Mouse (Mus musculus) MN1 (cell line): ENCODE data around the gene Map4k2.
A peak's percentile ranks its signal among the peaks of the same experiment; 100 is the strongest.
"Not testable (repeated sequence)": the region's sequence is repeated elsewhere in the genome, so short reads cannot be mapped to it uniquely, and the experiment has no call there.

ENCODE experiments used
- DNase-seq: peaks from one replicate; pipeline ENCODE4 v3.0.0-alpha.2; 2016; ENCODE audit warnings: low spot score

Gene Map4k2

DNA sequence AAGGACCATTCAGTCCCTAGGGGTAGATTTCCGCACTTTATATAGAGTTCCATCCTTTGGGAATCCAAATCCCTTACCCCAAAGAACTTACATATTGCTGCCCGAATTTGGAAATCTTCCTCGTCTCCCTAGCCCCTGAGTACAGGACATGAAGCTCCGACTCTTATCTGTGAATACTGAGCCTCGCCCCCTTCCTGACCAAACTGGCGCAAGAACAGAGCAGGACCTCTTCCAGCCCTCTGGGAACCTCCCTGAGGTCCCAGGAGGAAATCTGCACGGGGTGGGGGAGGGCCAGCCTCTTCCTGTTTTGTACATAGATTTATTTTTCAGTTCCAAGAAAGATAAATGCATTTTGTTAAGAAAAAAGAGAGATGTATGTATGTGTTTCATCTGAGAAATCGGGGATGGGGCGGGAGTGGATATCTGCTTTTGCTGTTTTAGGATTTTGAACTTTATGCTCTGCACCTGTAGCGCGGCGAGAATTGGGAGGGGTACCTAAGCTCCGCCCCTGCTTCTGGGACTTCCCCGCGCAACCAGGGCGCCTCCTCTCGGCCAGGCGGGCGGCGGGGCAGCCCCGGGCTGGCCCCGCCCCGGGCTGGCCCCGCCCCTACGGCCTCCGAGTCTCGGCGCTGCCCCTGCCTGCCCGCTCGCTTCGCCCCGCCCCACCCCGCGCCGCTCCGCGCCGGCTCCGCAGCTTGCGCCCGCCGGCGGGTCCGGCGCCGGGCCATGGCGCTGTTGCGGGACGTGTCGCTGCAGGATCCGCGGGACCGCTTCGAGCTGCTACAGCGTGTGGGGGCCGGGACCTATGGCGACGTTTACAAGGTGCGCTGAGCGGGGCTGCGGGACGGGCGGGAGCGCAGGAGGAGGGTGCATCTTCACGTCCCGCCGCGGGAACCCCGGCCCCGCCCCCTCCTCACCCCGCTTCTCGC, at the start of gene Map4k2:
Gene Map4k2 (plus strand): TSS at position 612 of the 929 bp plus-strand sequence.
- peak; percentile 74 for DNase-seq

DNA sequence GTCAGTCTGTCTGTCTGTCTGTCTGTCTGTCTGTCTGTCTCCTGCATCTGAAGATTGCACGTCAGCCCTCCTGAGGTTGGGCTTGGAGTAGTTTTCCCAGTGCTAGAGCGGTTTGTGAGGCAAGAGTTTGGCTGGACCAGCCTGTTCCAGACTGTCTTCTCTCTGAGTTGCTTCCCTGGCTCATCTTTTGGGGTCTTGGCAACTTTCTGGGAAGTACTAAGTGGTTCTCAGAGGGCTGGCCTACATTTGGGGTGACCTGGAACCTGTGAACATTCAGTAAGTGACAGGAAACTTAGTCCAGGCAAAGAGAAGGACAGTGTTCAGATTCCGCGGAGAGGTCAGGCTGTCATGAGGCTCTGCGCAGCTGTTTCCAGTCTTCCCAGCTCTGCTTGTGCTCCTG, 48.7 kb upstream of the Map4k2 start:
- DNase-seq, result no peak

DNA sequence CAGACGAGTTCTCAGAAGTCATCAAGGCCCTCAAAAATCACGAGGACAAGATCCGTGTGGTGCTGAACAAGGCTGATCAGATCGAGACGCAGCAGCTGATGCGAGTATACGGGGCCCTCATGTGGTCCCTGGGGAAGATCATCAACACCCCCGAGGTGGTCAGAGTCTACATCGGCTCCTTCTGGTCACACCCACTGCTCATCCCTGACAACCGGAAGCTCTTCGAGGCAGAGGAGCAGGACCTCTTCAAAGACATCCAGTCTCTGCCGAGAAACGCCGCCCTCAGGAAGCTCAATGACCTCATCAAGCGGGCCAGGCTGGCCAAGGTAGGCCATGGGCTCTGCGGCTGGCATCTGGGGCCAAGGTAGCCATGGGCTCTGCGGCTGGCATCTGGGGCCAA, 46.6 kb upstream of the Map4k2 start:
- no peak for DNase-seq

DNA sequence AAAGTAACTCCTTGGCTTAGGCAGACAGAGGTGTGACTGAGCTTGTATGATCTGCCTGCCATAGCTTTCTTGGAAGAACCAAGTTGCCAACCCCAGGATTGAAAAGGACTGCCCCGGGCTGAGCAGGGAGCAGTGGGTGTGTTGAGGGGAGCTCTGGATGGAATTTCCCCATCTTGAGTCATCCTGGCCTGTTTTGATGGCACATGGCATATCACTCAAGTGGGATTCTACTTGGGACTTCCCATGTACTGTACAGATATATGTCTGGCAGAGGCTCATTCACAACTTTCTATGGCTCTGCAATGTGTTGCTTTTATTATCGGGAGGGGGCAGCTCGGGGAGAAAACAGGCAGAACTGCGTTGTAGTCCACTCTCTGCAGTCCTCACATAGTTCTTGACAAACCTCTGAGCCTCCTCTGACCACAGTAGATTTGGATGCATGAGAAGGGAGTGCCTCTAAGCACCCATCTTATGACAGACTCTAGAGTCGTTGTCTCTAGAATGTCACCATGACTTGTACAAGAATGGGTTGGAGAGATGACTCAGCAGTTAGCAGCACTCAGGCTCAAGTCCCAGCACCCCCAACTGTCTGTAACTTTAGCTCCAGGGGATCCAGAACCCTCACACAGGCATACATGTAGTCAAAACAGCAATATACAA, 44.3 kb upstream of the Map4k2 start:
- DNase-seq, result no peak

DNA sequence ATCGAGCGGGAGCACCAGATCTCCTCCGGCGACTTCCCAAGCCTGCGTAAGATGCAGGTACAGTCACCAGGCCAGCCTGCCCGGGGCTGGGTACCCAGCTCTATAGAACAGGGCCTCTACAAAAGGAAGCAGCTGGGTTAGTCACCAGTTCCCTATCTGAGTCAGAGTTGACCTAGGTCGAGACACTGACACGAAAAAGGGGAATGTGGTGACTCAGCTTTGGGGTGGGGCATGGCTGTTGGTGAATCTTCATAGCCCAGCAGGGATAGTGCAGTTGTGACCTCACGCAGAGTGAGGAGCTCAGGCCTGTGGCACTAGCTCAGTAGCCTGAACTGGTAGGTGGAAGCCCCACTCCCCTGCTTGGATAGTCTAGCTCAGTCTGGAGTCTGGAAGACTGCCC, 43.3 kb upstream of the Map4k2 start:
- DNase-seq, result peak; percentile 71

GRCm38 (mm10) chr19:6299003-6299402, 41.9 kb upstream of the Map4k2 start:
- no peak for DNase-seq

DNA sequence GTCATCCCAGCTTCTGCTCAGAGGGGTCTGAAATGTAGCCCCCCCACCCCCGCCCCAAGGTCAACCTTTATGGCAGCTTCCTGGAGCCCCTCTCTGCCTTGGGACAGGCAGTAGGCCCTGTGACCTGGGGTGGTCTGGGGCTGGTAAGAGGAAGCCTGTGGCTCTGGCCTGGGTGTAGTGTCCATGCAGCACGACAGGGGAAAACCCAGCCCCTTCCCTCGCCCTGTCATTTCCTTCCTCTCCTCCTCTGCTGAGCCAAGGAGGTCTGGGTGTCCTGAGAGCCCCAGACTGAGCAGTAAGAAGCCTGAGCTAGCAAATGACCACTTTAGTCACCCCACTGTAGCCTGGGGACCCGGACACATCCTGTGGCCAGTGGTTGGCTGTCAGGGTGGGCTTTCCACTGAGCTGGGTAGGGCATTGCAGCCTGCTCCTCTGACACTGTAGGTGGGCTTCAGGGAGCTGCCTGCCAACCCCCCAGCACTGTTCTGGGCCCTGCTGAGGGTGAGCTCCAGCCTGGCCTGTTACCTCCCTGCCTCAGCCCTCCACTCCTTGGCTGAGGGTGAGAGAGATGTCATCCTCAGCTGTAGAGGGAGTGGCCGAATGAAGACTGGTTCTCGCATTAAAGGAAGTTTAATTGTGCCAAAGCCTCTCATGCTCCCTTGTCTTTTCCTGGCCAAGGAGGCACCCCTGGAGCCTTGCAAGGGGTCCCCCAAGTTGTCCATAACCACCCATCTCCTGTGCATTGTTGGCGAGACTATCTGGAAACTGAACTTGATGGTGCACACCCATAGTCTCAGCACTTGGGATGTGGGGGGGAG, 41.3 kb upstream of the Map4k2 start:
- DNase-seq, result no peak

DNA sequence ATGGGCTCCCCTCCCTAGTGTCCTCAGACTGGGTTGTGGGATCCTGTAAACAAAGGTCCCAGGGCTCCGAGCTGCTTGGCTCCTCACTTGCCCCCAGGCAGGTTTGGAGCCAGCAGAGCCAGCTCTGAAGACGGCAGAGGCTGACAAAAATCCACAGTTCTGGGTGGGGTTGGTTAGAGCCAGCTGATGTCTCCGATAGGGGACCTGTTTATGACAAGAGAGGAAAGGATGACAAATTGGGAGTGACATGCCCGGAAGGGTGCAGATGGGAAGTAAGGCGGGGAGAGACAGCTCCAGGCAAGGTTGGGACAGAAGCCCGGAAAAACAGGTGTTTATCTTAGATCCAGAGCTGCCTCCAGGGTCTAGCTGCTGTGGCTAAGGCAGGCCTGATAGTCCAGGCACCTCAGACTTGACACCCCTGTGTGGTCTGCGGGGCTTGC, 40.5 kb upstream of the Map4k2 start:
- no peak for DNase-seq

DNA sequence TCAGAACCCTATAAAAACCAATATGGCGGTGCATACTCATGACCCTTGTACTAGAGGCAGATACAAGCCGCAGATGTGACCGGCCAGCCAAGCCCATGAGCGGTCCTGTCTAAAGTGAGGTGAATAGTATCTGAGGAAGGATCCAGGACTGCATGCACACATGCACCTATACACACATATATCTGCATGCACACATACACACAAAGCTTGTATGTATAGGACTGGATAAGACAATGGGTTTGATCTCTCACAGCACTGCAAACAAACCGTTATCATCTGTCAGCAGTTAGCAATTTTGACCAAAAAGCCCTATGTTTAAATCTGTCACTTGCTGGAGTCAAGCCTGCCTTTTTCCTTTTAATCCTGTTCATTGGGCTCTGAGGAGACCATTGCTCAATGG, 38.8 kb upstream of the Map4k2 start:
- DNase-seq, result no peak

- no peak for DNase-seq
Measured at GRCm38 (mm10) chr19:6302522-6302921, 38.4 kb upstream of the Map4k2 start.

- peak; percentile 72 for DNase-seq
Measured at GRCm38 (mm10) chr19:6303831-6304230, 37.1 kb upstream of the Map4k2 start.

DNA sequence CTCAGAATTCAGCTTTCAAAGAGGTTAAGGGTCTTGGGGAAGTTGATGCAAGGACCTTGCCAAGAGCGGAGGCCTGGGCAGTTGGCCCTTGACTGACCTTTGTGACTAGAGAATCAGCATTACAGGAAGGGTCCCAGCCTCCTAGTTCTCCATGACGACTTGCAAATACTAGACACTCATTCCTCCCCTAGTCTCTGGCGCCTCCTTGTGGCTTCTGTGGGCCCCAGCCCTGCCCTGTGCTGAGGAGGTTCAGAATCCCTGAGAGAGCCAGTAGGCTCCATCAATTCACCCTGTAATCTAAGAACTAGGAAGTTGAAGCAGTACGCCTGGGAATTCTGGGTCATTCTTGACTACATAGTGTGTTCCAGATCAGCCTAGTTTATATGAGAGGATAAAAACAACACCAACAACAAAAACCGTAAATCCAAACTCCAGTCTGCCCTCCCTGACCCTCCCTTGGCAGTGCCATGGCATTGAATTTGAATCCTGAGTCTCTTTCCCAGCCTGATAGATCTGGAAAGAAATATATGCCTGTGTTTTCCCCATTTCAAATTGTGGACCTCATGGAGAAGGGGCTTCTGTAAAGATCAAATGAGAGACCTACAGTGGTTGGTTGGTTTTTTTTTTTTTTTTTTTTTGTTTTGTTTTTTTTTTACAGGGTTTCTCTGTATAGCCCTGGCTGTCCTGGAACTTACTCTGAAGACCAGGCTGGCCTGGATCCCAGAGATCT, 36.0 kb upstream of the Map4k2 start:
- DNase-seq, result peak; percentile 89

- DNase-seq, result no peak
Measured at GRCm38 (mm10) chr19:6305517-6306115, 35.3 kb upstream of the Map4k2 start.

DNA sequence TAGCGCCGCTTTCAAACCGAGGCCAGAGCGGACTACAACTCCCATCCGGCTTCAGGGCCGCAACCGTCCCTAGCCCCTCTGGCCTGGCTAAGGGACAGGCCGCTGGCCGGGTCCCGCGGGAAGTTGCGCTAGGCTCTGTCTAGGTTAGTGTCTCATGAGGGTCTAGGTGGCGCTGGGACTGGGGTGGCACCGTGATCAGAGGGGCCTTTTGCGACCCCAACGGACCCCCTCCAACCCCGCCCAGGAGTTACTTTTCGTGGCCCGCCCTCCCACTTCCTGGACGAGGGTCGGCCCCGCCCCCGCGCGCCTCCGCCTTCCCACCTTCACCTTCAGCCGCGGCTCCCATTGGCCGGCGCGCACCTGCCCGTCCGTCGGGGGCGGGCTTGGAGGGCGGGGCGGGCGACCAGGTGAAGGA, 34.8 kb upstream of the Map4k2 start, which contains the start of gene Cdc42bpg:
Gene Cdc42bpg (plus strand): TSS at position 320 of the 415 bp plus-strand sequence.
- peak; percentile 76 for DNase-seq

DNA sequence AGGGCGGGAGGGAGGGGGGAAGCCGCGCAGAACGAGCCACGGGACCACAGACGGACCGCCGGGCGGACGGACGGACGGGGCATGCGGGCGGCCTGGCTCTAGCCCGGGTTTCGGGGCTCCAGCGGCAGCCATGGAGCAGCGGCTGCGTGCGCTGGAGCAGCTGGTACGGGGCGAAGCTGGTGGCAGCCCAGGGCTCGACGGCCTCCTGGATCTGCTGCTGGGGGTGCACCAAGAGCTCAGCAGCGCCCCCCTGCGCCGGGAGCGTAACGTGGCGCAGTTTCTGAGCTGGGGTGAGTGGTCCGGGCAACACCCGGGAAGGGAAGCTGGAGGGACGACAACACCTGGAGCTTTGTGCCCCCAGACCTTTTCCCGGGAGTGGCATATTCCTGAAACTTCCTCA, 34.3 kb upstream of the Map4k2 start:
- peak; percentile 80 for DNase-seq

GRCm38 (mm10) chr19:6307733-6308531, 33.0 kb upstream of the Map4k2 start:
- no peak for DNase-seq

GRCm38 (mm10) chr19:6310181-6310580, 30.8 kb upstream of the Map4k2 start:
- DNase-seq, result no peak

DNA sequence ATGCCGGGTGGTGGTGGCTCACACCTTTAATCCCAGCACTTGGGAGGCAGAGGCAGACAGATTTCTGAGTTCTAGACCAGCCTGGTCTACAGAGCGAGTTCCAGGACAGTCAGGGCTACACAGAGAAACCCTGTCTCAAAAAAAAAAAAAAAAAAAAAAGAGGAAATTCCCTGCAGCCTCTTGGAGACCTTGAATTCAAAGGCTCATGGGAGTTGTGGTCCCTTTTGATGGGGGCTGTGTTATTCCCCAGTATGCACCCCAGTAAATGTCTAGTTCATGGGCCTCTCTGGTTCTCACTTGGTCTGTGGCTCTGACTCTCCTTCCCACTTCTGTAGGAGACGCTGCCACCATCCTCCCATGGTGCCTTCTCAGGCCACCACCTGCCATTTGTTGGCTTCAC, 29.2 kb upstream of the Map4k2 start:
- not testable (repeated sequence) for DNase-seq

DNA sequence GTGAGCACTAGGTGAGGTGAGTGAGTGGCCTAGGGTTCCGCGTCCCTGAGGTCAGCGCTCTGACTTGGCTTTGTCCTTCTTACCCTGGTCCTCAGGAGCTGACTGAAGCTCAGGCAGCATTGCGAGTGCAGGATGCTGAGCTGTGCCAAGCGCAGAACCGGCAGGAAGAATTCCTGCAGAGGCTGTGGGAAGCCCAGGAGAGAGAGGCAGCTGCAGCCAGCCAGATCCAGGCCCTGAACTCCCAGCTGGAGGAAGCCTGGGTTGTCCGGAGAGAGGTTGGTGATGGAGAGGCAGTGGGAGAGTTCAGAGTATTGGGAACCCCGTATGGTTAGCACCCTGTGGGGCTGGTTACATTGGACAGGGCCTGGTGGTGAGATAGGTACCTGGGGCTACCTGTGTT, 27.1 kb upstream of the Map4k2 start:
- DNase-seq, result no peak

DNA sequence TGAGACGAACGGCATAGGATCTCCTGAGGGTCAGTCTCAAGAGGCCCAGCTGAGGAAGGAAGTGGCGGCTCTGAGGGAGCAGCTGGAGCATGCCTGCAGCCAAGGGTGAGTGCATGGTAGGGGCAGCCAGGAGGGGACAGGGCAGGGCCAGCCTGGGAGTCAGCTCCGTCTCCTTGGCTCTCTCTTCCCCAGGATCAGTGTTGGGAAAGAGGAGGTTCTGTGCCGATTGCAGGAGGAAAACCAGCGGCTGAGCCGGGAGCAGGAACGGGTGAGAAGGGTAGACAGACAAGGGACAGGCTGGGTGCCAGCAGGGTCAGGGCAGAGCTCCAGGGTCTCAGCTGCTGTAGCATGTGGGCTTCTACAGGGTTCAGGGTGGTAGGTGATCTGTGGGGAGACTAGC, 26.4 kb upstream of the Map4k2 start:
- no peak for DNase-seq
